Mouse (Mus musculus): Measurements from ENCODE around the gene Ak3.

- TF ChIP-seq HCFC1 (IDR thresholded peaks at IDR 0.05; ENCODE audit: borderline replicate concordance, insufficient read depth, low read length) (no peak), ZNF384 (IDR thresholded peaks at IDR 0.05; ENCODE audit: low read depth, low read length) (no peak), CHD2 (IDR thresholded peaks at IDR 0.05; ENCODE audit: low read depth, low read length) (peak; percentile 52), ZC3H11A (IDR thresholded peaks at IDR 0.05; ENCODE audit: borderline replicate concordance, low read depth, low read length) (no peak; the same call in 1 of the 2 replicates)
Measured at GRCm38 (mm10) chr19:29063577-29064363, 16.0 kb upstream of the Ak3 start.

Measured in ES-E14 (cell line).